Comparison of ENCODE assay signal across 8 mouse cellular contexts in the genomic region with DNA sequence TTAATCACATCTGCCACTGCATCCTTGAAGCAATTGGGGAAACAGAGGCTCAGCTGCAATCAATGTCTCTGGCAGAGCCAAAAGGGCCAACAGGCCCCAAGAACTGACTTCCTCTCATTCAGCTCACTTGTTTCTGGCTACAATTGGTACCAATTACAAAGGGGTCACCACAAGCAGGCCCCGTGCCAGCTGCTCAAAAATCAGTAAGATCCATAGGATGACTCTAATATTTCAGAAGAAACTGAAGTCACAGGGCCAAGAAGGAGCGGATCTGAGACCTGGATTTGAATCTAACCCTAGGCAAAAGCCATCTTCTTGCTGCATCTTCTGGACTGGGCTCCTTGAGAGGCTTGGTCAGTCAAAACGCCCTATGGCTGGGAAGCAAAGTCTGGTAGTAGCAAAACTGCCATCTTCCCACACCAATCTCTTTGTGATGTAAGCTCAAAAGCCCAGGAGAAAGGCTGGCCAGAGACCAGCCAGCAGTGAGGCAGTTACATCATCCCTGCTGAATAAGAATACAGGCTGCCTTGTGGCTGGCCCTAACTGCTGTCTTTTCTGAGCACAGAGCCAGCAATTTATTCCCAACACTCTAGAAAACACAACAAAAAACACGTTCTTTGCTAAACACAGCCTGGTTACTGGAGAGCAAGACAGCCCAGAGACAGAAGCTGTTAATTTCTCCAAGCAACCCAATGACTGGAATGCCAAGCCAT. TPM values are rescaled to one million over a fixed set of nuclear protein-coding genes. Genes with fewer than 3 reads are reported as not detected.
A peak's percentile ranks its signal among the peaks of the same experiment; 100 is the strongest.
DNase-seq lines count a peak whose midpoint lies in the region; ATAC-seq and TF ChIP-seq lines count a peak whose summit lies in the region.

No protein-coding gene starts in this region.

- H3K27me3 ChIP-seq in E14TG2a.4 (ENCODE audit: insufficient read depth, low read length): no peaks in the 10 kb centered on the region
- H3K27me3 ChIP-seq in intestine, postnatal 0 days (replicated peaks; ENCODE audit: control insufficient read depth, insufficient read depth, low read length): no peaks in the 10 kb centered on the region

- H3K9me3 ChIP-seq in E14TG2a.4 (ENCODE audit: low read length): no peaks in the 10 kb centered on the region
- H3K9me3 ChIP-seq in intestine, postnatal 0 days (ENCODE audit: control insufficient read depth): no peaks in the 10 kb centered on the region

- H3K36me3 ChIP-seq in E14TG2a.4 (ENCODE audit: insufficient read depth, low read length) (peaks cover 40% of the 10 kb centered on the region), macrophage (ENCODE audit: inconsistent target) (peaks cover 15% of the 10 kb centered on the region; the same call in 1 of the 2 replicates)
- H3K36me3 ChIP-seq in intestine, postnatal 0 days (ENCODE audit: control insufficient read depth, insufficient read depth): 0 out of 2 replicates have a peak, but pooled peaks cover 5% of the 10 kb centered on the region

- peaks cover 68% of the 10 kb centered on the region for H3K4me1 ChIP-seq in E14TG2a.4 (replicated peaks; ENCODE audit: low read depth, low read length)
- 0 out of 2 replicates have a peak, but pooled peaks cover 5% of the 10 kb centered on the region for H3K4me1 ChIP-seq in embryonic fibroblast, embryonic 13.5 days (ENCODE audit: control insufficient read depth, insufficient read depth, low read length)
- peaks cover 6% of the 10 kb centered on the region; the same call in 1 of the 2 replicates for H3K4me1 ChIP-seq in intestine, postnatal 0 days (replicated peaks; ENCODE audit: control insufficient read depth, insufficient read depth, low read length)

- 85% methylated on average over 4 of the region's 4 CpGs for WGBS in intestine, postnatal 0 days
- 86% methylated on average over 4 of the region's 4 CpGs for WGBS in macrophage (ENCODE audit: missing documents)

- intact Hi-C loops in gastrocnemius, adult 2 months (cut with DNase I): no loop called here

- ATAC-seq in intestine, postnatal 0 days: no peak

- no peak for DNase-seq in gastrocnemius, adult 2 months
- DNase-seq in gastrocnemius, postnatal 4 days (ENCODE audit: low spot score in 2 of 2): no peak
- no peak for DNase-seq in ovary, adult 18-20 months (ENCODE audit: low spot score)
- no peak for DNase-seq in embryo, embryonic 9.5 days (ENCODE audit: extremely low spot score)

- H3K79me2 ChIP-seq in macrophage (ENCODE audit: inconsistent target): peaks cover 68% of the 10 kb centered on the region

- peak overlapping the region; percentile 96 for H3K27ac ChIP-seq in gastrocnemius, adult 2 months
- peak overlapping the region; percentile 78 for H3K27ac ChIP-seq in embryonic fibroblast, embryonic 13.5 days (ENCODE audit: insufficient read depth, low read length)
- H3K27ac ChIP-seq in intestine, postnatal 0 days (ENCODE audit: low read depth, low read length): no peak overlapping the region
- H3K27ac ChIP-seq in macrophage: peak overlapping the region; percentile 52

- peak overlapping the region; percentile 87 for H3K4me2 ChIP-seq in intestine, postnatal 0 days (replicated peaks; ENCODE audit: low read depth)

- TF ChIP-seq CTCF in gastrocnemius, adult 2 months (IDR thresholded peaks at IDR 0.05): no peak
- TF ChIP-seq CTCF in E14TG2a.4 (conservative IDR thresholded peaks at IDR 0.05; ENCODE audit: low read length): no peak
- TF ChIP-seq CTCF in embryonic fibroblast, embryonic 13.5 days (IDR thresholded peaks at IDR 0.05; ENCODE audit: borderline replicate concordance, insufficient read depth, low read length): no peak
- no peak for TF ChIP-seq CTCF in intestine, postnatal 0 days (IDR thresholded peaks at IDR 0.05; ENCODE audit: low read depth)

- TF ChIP-seq POLR2A in embryonic fibroblast, embryonic 13.5 days (IDR thresholded peaks at IDR 0.05; ENCODE audit: low read depth, low read length): peak; percentile 31; the same call in 1 of the 2 replicates

- H3K9ac ChIP-seq in intestine, postnatal 0 days (ENCODE audit: low read depth, low read length): peak overlapping the region; percentile 98; the same call in 1 of the 2 replicates

- H3K4me3 ChIP-seq in gastrocnemius, adult 2 months: peak overlapping the region; percentile 92
- H3K4me3 ChIP-seq in E14TG2a.4 (replicated peaks; ENCODE audit: low read length) (peak overlapping the region; percentile 99), macrophage (ENCODE audit: inconsistent target) (peak overlapping the region; percentile 79)
- H3K4me3 ChIP-seq in embryonic fibroblast, embryonic 13.5 days (ENCODE audit: insufficient read depth, low read length): peak overlapping the region; percentile 85
- 0 out of 2 replicates have a peak overlapping the region, but pooled peaks have one; percentile 100 for H3K4me3 ChIP-seq in intestine, postnatal 0 days (ENCODE audit: low read depth, low read length)

RNA-seq across cellular contexts. Expression of a gene that starts 1.5 kb away (rescaled TPM):
- 10 to 100 TPM; 40.0 to 40.9 TPM for total RNA-seq in gastrocnemius, adult 2 months (2021)
- 10 to 100 TPM; 22.6 to 23.3 TPM for total RNA-seq in gastrocnemius, postnatal 4 days (2021)
- polyA plus RNA-seq in embryonic fibroblast, embryonic 13.5 days (2011; ENCODE audit: insufficient read length, low read depth, missing spikeins): 39.2 and 44.9 TPM in 2 replicates
- 62.2 and 64.8 TPM in 2 replicates for polyA plus RNA-seq in intestine, postnatal 0 days (2015; fragmentation: Nextera tagmentation; extraction: Ambion mirVana)
- 100 to 1,000 TPM in 13 of 26 experiments, 10 to 100 TPM in 13; 38.5 to 171 (median 104) TPM for total RNA-seq in macrophage (2018; cell fraction: chromatin; rRNA removed)
- 100 to 1,000 TPM in 17 of 26 experiments, 10 to 100 TPM in 9; 85.1 to 241 (median 172) TPM for total RNA-seq in macrophage (2018; cell fraction: cytosol; rRNA removed)
- 100 to 1,000 TPM in 16 of 26 experiments, 10 to 100 TPM in 10; 55.5 to 206 (median 162) TPM for total RNA-seq in macrophage (2018; cell fraction: nucleus; rRNA removed)
- 48.9 to 118 TPM (median 85.7 TPM) in 3 replicates for polyA plus RNA-seq in macrophage (2018)

RNA-seq across cellular contexts. Expression of a gene that starts 1.7 kb away (rescaled TPM):
- 10 to 100 TPM; 18.4 to 18.9 TPM for total RNA-seq in gastrocnemius, adult 2 months (2021)
- total RNA-seq in gastrocnemius, postnatal 4 days (2021): 10 to 100 TPM; 16.2 to 19.5 TPM
- 14.7 and 17.5 TPM in 2 replicates for polyA plus RNA-seq in embryonic fibroblast, embryonic 13.5 days (2011; ENCODE audit: insufficient read length, low read depth, missing spikeins)
- polyA plus RNA-seq in intestine, postnatal 0 days (2015; fragmentation: Nextera tagmentation; extraction: Ambion mirVana): 11.5 and 13.5 TPM in 2 replicates
- total RNA-seq in macrophage (2018; cell fraction: chromatin; rRNA removed): 10 to 100 TPM; 20.5 to 63.0 (median 40.8) TPM
- total RNA-seq in macrophage (2018; cell fraction: cytosol; rRNA removed): 10 to 100 TPM; 21.0 to 37.7 (median 25.0) TPM
- 10 to 100 TPM; 23.1 to 53.1 (median 37.8) TPM for total RNA-seq in macrophage (2018; cell fraction: nucleus; rRNA removed)
- 11.7 to 18.0 TPM (median 14.0 TPM) in 3 replicates for polyA plus RNA-seq in macrophage (2018)

RNA-seq across cellular contexts. Expression of a gene that starts 47.0 kb away (rescaled TPM):
- total RNA-seq in gastrocnemius, adult 2 months (2021): 1 to 10 TPM; 1.1 to 1.2 TPM
- 1 to 10 TPM; 6.3 to 7.0 TPM for total RNA-seq in gastrocnemius, postnatal 4 days (2021)
- polyA plus RNA-seq in embryonic fibroblast, embryonic 13.5 days (2011; ENCODE audit: insufficient read length, low read depth, missing spikeins): 73.0 and 82.3 TPM in 2 replicates
- polyA plus RNA-seq in intestine, postnatal 0 days (2015; fragmentation: Nextera tagmentation; extraction: Ambion mirVana): 5.4 and 8.0 TPM in 2 replicates
- total RNA-seq in macrophage (2018; cell fraction: chromatin; rRNA removed): 1 to 10 TPM in 1 of 26 experiments, not detected in 25; 1.8 TPM
- total RNA-seq in macrophage (2018; cell fraction: cytosol; rRNA removed): under 1 TPM in 5 of 26 experiments, not detected in 21; 0.07 to 0.10 (median 0.09) TPM
- total RNA-seq in macrophage (2018; cell fraction: nucleus; rRNA removed): 1 to 10 TPM in 1 of 26 experiments, under 1 TPM in 2, not detected in 23; 0.41 to 2.0 (median 0.92) TPM
- not detected in 3 replicates for polyA plus RNA-seq in macrophage (2018)
